Mouse (Mus musculus) embryonic facial prominence, embryonic 15.5 days (tissue): Measurements from ENCODE around the gene Ccn1. TPM values are rescaled to one million over a fixed set of nuclear protein-coding genes. Genes with fewer than 3 reads are reported as not detected.

Source experiments
- ATAC-seq: fragments of 200-750 bp; cut with Nextera tagmentation; 2 replicates; pipeline ENCODE4 v1.8.0; 2017; ENCODE audit warnings: low read depth, moderate TSS enrichment; ENCODE audit not compliant: insufficient number of reproducible peaks, low FRiP score, low TSS enrichment
- H3K27ac ChIP-seq: fragments of 300-500 bp; sonication (generic); replicated peaks from 2 replicates; pipeline ENCODE4 v1.5.1; 2015; ENCODE audit warnings: mild to moderate bottlenecking, inconsistent platforms
- H3K27me3 ChIP-seq: fragments of 300-500 bp; sonication (generic); 2 replicates; pipeline ENCODE4 v1.6.1; 2015; ENCODE audit warnings: inconsistent platforms
- H3K36me3 ChIP-seq: fragments of 300-500 bp; sonication (generic); 2 replicates; pipeline ENCODE4 v1.6.1; 2015; ENCODE audit warnings: mild to moderate bottlenecking, inconsistent platforms
- H3K4me1 ChIP-seq: fragments of 300-500 bp; sonication (generic); 2 replicates; pipeline ENCODE4 v1.6.1; 2015; ENCODE audit warnings: inconsistent platforms
- H3K4me2 ChIP-seq: fragments of 300-500 bp; sonication (generic); replicated peaks from 2 replicates; pipeline ENCODE4 v1.6.1; 2015; ENCODE audit warnings: mild to moderate bottlenecking, inconsistent platforms
- H3K4me3 ChIP-seq: fragments of 300-500 bp; sonication (generic); replicated peaks from 2 replicates; pipeline ENCODE4 v1.5.1; 2015; ENCODE audit warnings: mild to moderate bottlenecking, inconsistent platforms
- H3K9ac ChIP-seq: fragments of 300-500 bp; sonication (generic); 2 replicates; pipeline ENCODE4 v1.6.1; 2015; ENCODE audit warnings: inconsistent platforms
- H3K9me3 ChIP-seq: fragments of 300-500 bp; sonication (generic); replicated peaks from 2 replicates; pipeline ENCODE4 v1.6.1; 2016; ENCODE audit warnings: inconsistent platforms
- WGBS: fragments of 180-500 bp; shearing (Covaris S2); methylation state at CpG from one replicate; pipeline ENCODE4 v1.1.7; 2015; 5-methylcytosine and 5-hydroxymethylcytosine counted together
- polyA plus RNA-seq: library from polyadenylated mRNA; unstranded; fragments of >200 nt; fragmentation: Nextera tagmentation; extraction: Ambion mirVana; gene quantifications from 2 replicates; pipeline ENCODE4 v1.2.1, GENCODE M21; 2015

The Ccn1 gene
- polyA plus RNA-seq: 62.7 and 66.0 TPM in 2 replicates

DNA sequence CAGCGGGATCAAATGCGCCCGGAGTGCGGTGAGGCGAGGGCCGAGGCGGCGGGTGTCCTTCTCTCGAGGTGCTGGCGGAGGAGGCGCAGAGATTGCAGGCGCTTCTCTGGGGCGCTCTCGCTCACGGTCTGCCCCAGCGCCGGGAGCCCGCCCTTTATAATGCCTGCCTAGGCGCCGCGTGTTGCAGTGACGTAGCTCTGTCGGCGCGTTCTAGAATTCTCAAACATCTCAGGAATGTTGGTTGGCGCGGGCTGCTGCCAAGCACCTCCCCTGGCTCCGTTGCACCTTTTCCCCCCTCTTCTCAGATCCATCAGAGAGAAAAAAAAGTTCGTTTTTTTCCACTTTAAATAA is at the start of gene Ccn1:
Gene Ccn1 (minus strand): TSS at position 130 of the 351 bp plus-strand sequence.
- Histone ChIP-seq H3K4me2 (peak within 1 kb of the TSS; percentile 80), H3K9me3 (no peaks in the 10 kb centered on the region), H3K4me1 (peaks cover 53% of the 10 kb centered on the region), H3K36me3 (peaks cover 6% of the 10 kb centered on the region; the same call in 1 of the 2 replicates), H3K9ac (peak within 1 kb of the TSS; percentile 76), H3K4me3 (peak within 1 kb of the TSS; percentile 59), H3K27me3 (no peaks in the 10 kb centered on the region), H3K27ac (peak within 1 kb of the TSS; percentile 92)
- peak; percentile 73 for ATAC-seq
- 0% methylated on average over 25 of the region's 29 CpGs for WGBS

GRCm38 (mm10) chr3:145693361-145693760 is 43.6 kb upstream of the Ccn1 start:
- ATAC-seq: no peak
- Histone ChIP-seq H3K27me3 (no peaks in the 10 kb centered on the region), H3K9ac (no peak overlapping the region), H3K36me3 (no peaks in the 10 kb centered on the region), H3K4me1 (peaks cover 23% of the 10 kb centered on the region), H3K4me3 (no peak overlapping the region), H3K27ac (no peak overlapping the region), H3K4me2 (no peak overlapping the region), H3K9me3 (no peaks in the 10 kb centered on the region)
- 88% methylated on average over 2 of the region's 2 CpGs for WGBS

GRCm38 (mm10) chr3:145692037-145692436 is 42.3 kb upstream of the Ccn1 start:
- no peaks in the 10 kb centered on the region for H3K27me3 ChIP-seq
- H3K9me3 ChIP-seq: no peaks in the 10 kb centered on the region
- peak overlapping the region; percentile 36 for H3K4me2 ChIP-seq
- H3K9ac ChIP-seq: no peak overlapping the region
- H3K36me3 ChIP-seq: no peaks in the 10 kb centered on the region
- H3K4me3 ChIP-seq: peak overlapping the region; percentile 11; the same call in 1 of the 2 replicates
- peaks cover 23% of the 10 kb centered on the region for H3K4me1 ChIP-seq
- H3K27ac ChIP-seq: peak overlapping the region; percentile 87
- WGBS: 28% methylated on average over 9 of the region's 9 CpGs
- peak; percentile 89 for ATAC-seq

DNA sequence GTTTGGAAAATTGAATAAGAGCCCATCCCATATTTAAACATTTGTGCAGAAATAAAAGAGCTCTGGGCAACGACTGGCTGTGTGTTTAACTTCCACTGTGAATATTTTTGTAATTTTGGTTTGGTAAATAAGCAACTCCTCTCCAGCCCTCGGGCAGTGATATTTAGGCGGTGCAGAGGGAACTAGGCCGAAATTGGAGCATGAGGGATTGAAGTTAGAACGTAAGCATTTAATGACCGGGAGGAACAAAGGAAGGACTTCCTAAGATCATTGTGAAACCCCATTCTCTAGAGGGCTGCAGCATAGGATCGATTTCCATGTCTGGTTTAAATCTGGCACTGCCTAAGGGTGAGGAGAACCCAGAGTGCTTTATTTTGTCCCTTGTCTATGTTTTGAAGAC is 41.6 kb upstream of the Ccn1 start:
- no peak overlapping the region for H3K9ac ChIP-seq
- H3K4me1 ChIP-seq: peaks cover 23% of the 10 kb centered on the region
- WGBS: 17% methylated on average over 7 of the region's 7 CpGs
- peak overlapping the region; percentile 36 for H3K4me2 ChIP-seq
- ATAC-seq: 0 out of 2 replicates have a peak, but pooled peaks have one; percentile 16
- H3K36me3 ChIP-seq: no peaks in the 10 kb centered on the region
- no peaks in the 10 kb centered on the region for H3K9me3 ChIP-seq
- H3K27me3 ChIP-seq: no peaks in the 10 kb centered on the region
- peak overlapping the region; percentile 87 for H3K27ac ChIP-seq
- H3K4me3 ChIP-seq: peak overlapping the region; percentile 11; the same call in 1 of the 2 replicates

DNA sequence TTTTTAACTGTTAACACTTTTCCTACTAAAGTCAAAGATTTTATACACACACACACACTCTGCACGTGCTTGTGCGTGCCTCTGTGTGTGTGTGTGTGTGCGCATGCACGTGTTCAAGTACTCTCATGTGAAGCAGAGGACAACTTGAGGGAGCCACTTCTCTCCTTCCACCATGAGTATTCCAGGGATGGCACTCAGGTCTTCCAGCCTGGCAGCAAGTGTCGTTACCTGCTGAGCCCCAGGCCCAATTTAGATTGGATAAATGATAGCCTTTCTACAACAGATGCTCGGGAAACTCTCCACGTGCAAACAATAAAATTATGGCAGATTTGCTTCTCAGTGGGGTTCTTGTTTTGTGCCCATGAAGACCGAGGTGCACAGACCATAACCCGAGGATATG is 39.5 kb upstream of the Ccn1 start:
- H3K27ac ChIP-seq: no peak overlapping the region
- WGBS: 87% methylated on average over 9 of the region's 9 CpGs
- no peak overlapping the region for H3K4me2 ChIP-seq
- no peaks in the 10 kb centered on the region for H3K36me3 ChIP-seq
- H3K4me1 ChIP-seq: peaks cover 25% of the 10 kb centered on the region
- ATAC-seq: no peak
- H3K4me3 ChIP-seq: no peak overlapping the region
- no peak overlapping the region for H3K9ac ChIP-seq
- H3K27me3 ChIP-seq: no peaks in the 10 kb centered on the region
- no peaks in the 10 kb centered on the region for H3K9me3 ChIP-seq

DNA sequence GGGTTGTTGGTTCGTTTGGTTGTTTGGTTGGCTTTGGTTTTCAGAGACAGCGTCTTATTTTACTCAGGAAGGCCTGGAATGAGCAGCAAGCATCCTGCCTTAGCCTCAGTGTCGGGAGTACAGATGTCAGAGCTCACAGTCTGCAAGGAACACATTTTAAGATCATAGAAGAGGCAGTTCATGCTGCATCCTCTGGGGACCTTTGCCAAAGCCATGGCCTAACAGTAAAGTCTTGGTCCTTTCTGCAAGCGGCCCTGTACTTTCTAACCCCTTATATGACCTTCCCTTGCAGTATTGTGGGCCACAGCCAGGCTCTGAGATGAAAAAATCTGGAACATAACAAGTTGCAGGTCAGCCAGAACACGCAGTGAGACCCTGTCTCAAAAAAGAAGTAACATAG is 38.1 kb upstream of the Ccn1 start:
- WGBS: 50% methylated on average over 5 of the region's 5 CpGs
- Histone ChIP-seq H3K27me3 (no peaks in the 10 kb centered on the region), H3K4me2 (no peak overlapping the region), H3K27ac (no peak overlapping the region), H3K9ac (no peak overlapping the region), H3K4me1 (peaks cover 22% of the 10 kb centered on the region), H3K36me3 (no peaks in the 10 kb centered on the region), H3K9me3 (no peaks in the 10 kb centered on the region), H3K4me3 (no peak overlapping the region)
- ATAC-seq: no peak

GRCm38 (mm10) chr3:145684604-145685441 is 35.0 kb upstream of the Ccn1 start:
- Histone ChIP-seq H3K36me3 (no peaks in the 10 kb centered on the region), H3K4me3 (no peak overlapping the region)
- 44% methylated on average over 19 of the region's 19 CpGs for WGBS

DNA sequence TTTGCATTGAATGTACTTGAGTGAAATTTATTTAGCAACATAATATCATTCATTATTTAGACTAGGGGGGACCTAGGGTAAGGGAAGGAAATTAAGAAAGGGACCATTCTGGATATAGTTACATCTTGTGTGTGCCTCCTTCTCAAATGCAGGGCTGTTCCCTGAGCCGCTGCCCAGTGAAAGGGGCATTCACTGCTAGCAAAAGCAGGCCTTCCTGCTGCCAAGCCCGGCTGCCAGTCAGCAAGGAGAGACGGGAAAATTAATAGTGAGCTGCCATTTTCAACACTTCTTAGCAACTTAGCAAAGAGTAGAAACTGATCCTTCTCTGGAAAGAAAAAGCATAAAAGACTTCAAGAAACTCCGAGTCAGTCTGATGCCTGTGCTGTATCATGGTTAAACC is 34.4 kb upstream of the Ccn1 start:
- H3K9ac ChIP-seq: no peak overlapping the region
- H3K36me3 ChIP-seq: no peaks in the 10 kb centered on the region
- H3K4me2 ChIP-seq: no peak overlapping the region
- H3K27ac ChIP-seq: peak overlapping the region; percentile 63
- no peak for ATAC-seq
- no peaks in the 10 kb centered on the region for H3K27me3 ChIP-seq
- no peak overlapping the region for H3K4me3 ChIP-seq
- 51% methylated on average over 4 of the region's 4 CpGs for WGBS
- peaks cover 13% of the 10 kb centered on the region; the same call in 1 of the 2 replicates for H3K4me1 ChIP-seq
- H3K9me3 ChIP-seq: no peaks in the 10 kb centered on the region

More at GRCm38 (mm10) chr3:145684604-145685441, 35.0 kb upstream of the Ccn1 start:
- H3K9ac ChIP-seq: no peak overlapping the region
- peaks cover 13% of the 10 kb centered on the region; the same call in 1 of the 2 replicates for H3K4me1 ChIP-seq
- no peaks in the 10 kb centered on the region for H3K27me3 ChIP-seq
- H3K9me3 ChIP-seq: no peaks in the 10 kb centered on the region
- peak overlapping the region; percentile 63 for H3K27ac ChIP-seq
- H3K4me2 ChIP-seq: no peak overlapping the region
- peak; percentile 45 for ATAC-seq

DNA sequence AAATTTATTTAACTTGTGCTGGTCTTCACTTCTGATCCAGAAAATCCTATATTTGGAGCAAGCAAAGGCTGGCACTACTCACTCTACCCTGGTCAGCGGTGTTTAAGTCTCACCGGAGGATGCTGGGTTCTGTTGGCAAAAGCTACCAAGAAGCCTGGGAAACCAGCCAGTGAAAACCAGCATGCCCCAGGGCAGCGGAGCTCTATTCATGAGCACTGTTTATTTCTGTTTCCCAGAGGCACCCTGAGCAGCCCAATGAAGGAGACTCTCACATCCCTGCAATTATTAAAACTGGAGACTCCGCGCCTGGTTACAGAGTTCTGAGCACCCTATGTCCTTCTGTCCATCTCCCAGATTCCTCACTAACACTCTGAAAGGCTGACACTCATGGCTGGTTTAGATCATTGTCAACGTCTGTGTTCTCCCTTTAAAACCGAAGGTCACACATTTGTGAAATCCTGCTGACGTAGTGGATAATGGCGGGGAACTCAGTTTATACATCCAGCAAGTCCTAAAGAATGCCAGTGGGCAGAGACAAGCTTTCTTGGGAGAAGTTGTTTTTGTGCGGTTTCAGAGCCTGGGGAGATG is 31.7 kb upstream of the Ccn1 start:
- Histone ChIP-seq H3K36me3 (no peaks in the 10 kb centered on the region), H3K9ac (no peak overlapping the region), H3K4me3 (no peak overlapping the region), H3K27me3 (no peaks in the 10 kb centered on the region), H3K4me1 (peaks cover 13% of the 10 kb centered on the region; the same call in 1 of the 2 replicates), H3K4me2 (no peak overlapping the region), H3K9me3 (no peaks in the 10 kb centered on the region), H3K27ac (peak overlapping the region; percentile 31)
- ATAC-seq: peak; percentile 16; the same call in 1 of the 2 replicates
- WGBS: 52% methylated on average over 10 of the region's 10 CpGs

- Histone ChIP-seq H3K27me3 (no peaks in the 10 kb centered on the region), H3K9ac (no peak overlapping the region), H3K4me2 (no peak overlapping the region), H3K4me1 (peaks cover 13% of the 10 kb centered on the region; the same call in 1 of the 2 replicates), H3K36me3 (no peaks in the 10 kb centered on the region), H3K27ac (no peak overlapping the region), H3K4me3 (no peak overlapping the region), H3K9me3 (no peaks in the 10 kb centered on the region)
- 89% methylated on average over 5 of the region's 5 CpGs for WGBS
- ATAC-seq: no peak
These were observed 30.9 kb upstream of the Ccn1 start for GRCm38 (mm10) chr3:145680686-145681085.

DNA sequence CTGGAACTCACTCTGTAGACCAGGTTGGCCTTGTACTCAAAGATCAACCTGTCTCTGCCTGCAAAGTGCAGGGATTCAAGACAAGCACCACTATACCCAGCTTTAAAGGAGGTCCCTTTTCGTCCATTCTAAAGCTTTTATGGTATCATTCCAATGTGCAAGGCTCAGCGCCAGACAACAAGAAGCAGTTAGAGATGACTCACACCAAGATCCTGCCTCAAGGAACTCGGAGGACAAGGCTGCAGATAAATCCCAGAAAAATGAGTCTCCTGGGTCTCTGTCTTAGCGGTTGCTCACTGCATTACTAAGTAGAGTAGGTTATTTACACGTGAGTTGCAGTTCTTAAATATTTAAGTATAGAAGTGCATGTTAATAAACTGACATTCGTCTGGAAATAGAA is 26.4 kb upstream of the Ccn1 start:
- no peak overlapping the region for H3K4me3 ChIP-seq
- 0 out of 2 replicates have a peak, but pooled peaks cover under 1% of the 10 kb centered on the region for H3K4me1 ChIP-seq
- no peak for ATAC-seq
- no peak overlapping the region for H3K9ac ChIP-seq
- WGBS: 64% methylated on average over 6 of the region's 6 CpGs
- H3K27ac ChIP-seq: no peak overlapping the region
- H3K9me3 ChIP-seq: no peaks in the 10 kb centered on the region
- no peak overlapping the region for H3K4me2 ChIP-seq
- no peaks in the 10 kb centered on the region for H3K27me3 ChIP-seq
- no peaks in the 10 kb centered on the region for H3K36me3 ChIP-seq
